Mouse (Mus musculus) kidney, adult 2 months (tissue): ENCODE measurements around the gene Gna15. TPM values are rescaled to one million over a fixed set of nuclear protein-coding genes. Genes with fewer than 3 reads are reported as not detected.

Source experiments
- DNase-seq: peaks from one replicate; pipeline ENCODE4 v3.0.0; 2021
- H3K27ac ChIP-seq: fragments of 200-500 bp; 2 replicates; pipeline ENCODE4 v1.5.1; 2012; ENCODE audit warnings: low read depth, low read length, control low read depth, inconsistent platforms; ENCODE audit not compliant: insufficient read depth
- H3K27me3 ChIP-seq: fragments of 200-500 bp; replicated peaks from 2 replicates; pipeline ENCODE4 v1.6.1; 2012; ENCODE audit warnings: mild to moderate bottlenecking, moderate library complexity, low read length, inconsistent platforms; ENCODE audit not compliant: control insufficient read depth, insufficient read depth
- H3K36me3 ChIP-seq: fragments of 200-500 bp; 2 replicates; pipeline ENCODE4 v1.6.1; 2012; ENCODE audit warnings: mild to moderate bottlenecking, moderate library complexity, low read length, inconsistent platforms; ENCODE audit not compliant: control insufficient read depth, insufficient read depth
- H3K4me1 ChIP-seq: fragments of 200-500 bp; 2 replicates; pipeline ENCODE4 v1.6.1; 2011; ENCODE audit warnings: low read length; ENCODE audit not compliant: control insufficient read depth, insufficient read depth
- H3K4me3 ChIP-seq: fragments of 200-500 bp; 2 replicates; pipeline ENCODE4 v1.5.1; 2011; ENCODE audit warnings: mild to moderate bottlenecking, low read depth, low read length, control low read depth; ENCODE audit not compliant: insufficient read depth
- CTCF ChIP-seq: fragments of 200-500 bp; conservative IDR thresholded peaks from 2 replicates; pipeline ENCODE4 v1.5.1; 2011; ENCODE audit warnings: low read depth, mild to moderate bottlenecking, control low read depth, low read length, moderate library complexity, mixed read lengths; ENCODE audit not compliant: insufficient read depth, insufficient read length
- POLR2A ChIP-seq: fragments of 200-500 bp; IDR thresholded peaks from one replicate; pipeline ENCODE4 v1.6.1; 2011; ENCODE audit warnings: low read depth, low read length, control low read depth
- WGBS: fragments of 180-500 bp; shearing (Covaris S2); methylation state at CpG from one replicate; pipeline ENCODE4 v1.1.7; 2018; 5-methylcytosine and 5-hydroxymethylcytosine counted together
- polyA plus RNA-seq: library from polyadenylated mRNA; depleted of rRNA; stranded (reverse); fragments of >200 nt; gene quantifications from 2 replicates; pipeline ENCODE4 v1.2.3, GENCODE M21; 2012

Gene Gna15
- polyA plus RNA-seq, 1 experiment: 2.1 TPM

DNA sequence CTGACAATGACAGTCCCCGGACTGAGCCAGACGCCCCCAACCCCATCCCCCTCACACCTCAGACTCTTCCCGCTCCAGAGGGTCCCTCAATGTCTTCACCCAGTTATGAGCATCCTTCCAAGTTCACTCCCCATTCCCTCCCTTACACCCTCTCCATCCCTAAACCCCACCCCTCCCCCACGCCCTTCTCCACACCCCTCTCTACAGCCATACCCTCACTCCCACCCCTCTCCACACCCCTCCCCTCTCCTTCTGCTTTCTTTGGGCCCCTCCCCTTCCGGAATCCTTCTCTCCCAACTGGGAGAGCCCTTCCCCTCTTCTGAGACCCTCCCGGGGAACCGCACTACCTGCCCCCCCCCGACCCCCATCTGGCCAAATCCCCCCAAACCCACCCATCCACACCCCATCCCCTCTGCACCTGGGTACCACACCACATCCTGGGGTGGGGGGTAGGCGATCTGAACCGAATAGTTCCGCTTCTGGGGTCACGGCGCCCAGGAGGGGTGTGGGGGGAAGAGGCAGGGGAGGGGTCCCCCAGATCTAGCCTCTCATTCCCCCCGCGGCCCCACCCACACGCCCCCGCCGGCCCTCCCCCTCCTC is 51.5 kb downstream of the Gna15 start:
- 2% methylated on average over 18 of the region's 18 CpGs for WGBS
- TF ChIP-seq CTCF (no peak), POLR2A (no peak)
- no peak for DNase-seq
- H3K27me3 ChIP-seq: no peaks in the 10 kb centered on the region
- no peak overlapping the region for H3K4me3 ChIP-seq
- no peaks in the 10 kb centered on the region for H3K4me1 ChIP-seq
- H3K27ac ChIP-seq: no peak overlapping the region
- no peaks in the 10 kb centered on the region for H3K36me3 ChIP-seq

DNA sequence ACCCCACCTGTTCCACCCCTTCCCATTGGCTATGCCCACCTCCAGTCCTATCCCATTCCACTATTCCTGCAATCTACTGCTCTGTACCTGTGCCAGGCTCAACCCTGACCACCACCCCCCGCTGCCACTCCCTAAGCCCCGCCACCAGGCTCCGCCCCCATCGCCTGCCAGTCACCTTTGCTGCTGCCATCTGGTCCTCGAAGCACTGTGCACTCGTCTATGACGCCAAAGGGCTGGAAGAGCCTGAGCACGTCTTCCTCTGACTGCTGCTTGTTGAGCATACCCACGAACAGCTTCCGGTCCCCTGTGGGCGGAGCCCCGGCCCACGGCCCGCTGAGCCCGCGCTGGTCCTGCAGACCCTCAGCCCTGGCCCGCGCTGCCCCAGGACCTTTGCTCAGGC is 53.6 kb downstream of the Gna15 start:
- H3K4me3 ChIP-seq: no peak overlapping the region
- H3K36me3 ChIP-seq: no peaks in the 10 kb centered on the region
- no peaks in the 10 kb centered on the region for H3K4me1 ChIP-seq
- no peak for DNase-seq
- 41% methylated on average over 18 of the region's 18 CpGs for WGBS
- TF ChIP-seq POLR2A (no peak), CTCF (no peak)
- no peak overlapping the region for H3K27ac ChIP-seq
- H3K27me3 ChIP-seq: no peaks in the 10 kb centered on the region

DNA sequence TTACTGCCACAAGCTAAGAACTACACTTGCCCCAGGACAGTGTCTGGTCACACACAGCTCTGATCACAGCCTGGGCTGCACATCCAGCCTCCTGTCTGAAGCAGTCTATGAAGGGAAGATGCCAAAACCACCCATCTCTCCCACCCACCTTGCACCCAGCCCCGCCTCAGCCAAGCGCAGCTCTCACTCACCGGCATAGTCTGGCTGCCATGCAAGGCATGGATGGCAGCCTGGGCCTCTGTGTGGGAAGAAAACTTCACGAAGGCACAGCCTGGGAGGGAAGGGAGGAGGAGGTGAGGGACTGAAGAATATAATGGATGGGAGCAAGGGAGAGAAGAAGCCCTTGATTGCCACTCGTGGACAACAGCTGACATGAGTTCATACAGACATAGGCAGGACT is 54.8 kb downstream of the Gna15 start:
- 73% methylated on average over 5 of the region's 5 CpGs for WGBS
- H3K27ac ChIP-seq: no peak overlapping the region
- no peak for DNase-seq
- H3K36me3 ChIP-seq: no peaks in the 10 kb centered on the region
- no peaks in the 10 kb centered on the region for H3K4me1 ChIP-seq
- TF ChIP-seq CTCF: no peak
- no peak for TF ChIP-seq POLR2A
- H3K4me3 ChIP-seq: no peak overlapping the region
- H3K27me3 ChIP-seq: no peaks in the 10 kb centered on the region

DNA sequence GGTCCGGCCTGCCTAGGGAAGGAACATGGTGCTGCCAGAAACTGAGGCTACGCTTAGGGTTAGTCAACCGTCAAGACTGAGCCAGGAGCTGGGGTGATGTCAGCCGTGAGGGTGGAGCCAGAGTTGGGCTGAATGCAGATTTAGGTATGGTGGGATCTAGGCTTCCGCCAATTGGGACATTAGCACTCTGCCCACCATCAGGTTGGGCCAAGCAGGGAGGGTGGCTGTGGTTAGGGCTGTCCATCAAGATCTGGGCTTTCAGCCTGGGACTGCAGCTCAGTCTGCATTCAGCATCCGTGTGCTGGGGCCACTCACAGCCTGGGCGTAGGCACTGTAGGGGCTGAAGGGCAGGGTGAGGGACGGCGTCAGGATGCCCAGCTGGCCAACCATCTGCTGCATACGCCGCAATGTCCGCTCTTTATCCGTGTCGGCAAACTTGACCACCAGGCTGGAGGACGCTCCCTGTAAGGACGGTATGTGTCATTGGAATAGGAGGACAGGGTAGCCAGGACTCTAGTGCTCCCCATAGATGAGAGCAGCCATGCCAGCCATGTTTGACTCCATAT is 56.3 kb downstream of the Gna15 start:
- TF ChIP-seq POLR2A (no peak), CTCF (no peak)
- no peaks in the 10 kb centered on the region for H3K4me1 ChIP-seq
- no peaks in the 10 kb centered on the region for H3K36me3 ChIP-seq
- H3K27ac ChIP-seq: no peak overlapping the region
- no peaks in the 10 kb centered on the region for H3K27me3 ChIP-seq
- WGBS: 83% methylated on average over 16 of the region's 16 CpGs
- no peak overlapping the region for H3K4me3 ChIP-seq
- no peak for DNase-seq

DNA sequence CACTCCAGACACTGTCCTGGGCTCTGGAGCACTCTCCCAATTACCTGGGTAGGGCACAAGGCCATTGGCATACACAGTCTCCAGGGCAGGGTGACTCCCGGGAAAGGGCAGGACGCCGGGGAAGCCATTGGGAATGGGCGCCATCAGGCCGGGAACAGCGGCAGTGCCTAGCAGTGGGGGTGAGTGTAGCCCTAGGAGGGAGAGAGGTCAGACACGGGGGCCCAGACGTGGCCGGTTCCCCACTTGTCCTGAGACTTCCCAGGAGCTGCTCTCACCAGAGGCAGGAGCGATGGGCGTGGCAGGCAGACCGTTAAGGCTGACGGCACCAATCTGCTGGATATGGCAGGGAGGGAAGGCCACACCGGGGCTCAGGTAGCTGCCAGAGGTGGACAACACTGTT is 57.1 kb downstream of the Gna15 start:
- Histone ChIP-seq H3K36me3 (no peaks in the 10 kb centered on the region), H3K4me1 (no peaks in the 10 kb centered on the region), H3K27me3 (no peaks in the 10 kb centered on the region), H3K27ac (no peak overlapping the region), H3K4me3 (no peak overlapping the region)
- no peak for TF ChIP-seq POLR2A
- no peak for TF ChIP-seq CTCF
- no peak for DNase-seq
- WGBS: 54% methylated on average over 14 of the region's 14 CpGs

DNA sequence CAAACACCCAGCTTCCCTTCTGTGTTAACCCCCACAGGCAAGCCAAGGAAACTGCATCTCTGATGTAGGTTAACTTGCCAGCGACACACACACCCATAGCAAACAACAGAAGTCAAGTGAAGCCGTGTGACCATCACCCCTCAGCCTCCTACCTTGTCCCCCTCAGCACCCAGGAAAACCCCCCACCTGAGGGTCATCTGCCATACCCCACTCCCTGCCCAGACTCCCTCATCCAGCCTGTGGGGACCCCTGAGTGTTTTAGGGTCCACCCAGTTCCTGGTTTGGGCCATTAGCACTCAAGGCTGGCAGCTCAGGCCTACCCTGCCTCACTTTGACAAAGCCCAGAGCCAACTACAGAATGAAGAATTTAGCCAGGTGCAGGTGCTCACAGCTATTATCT is 58.0 kb downstream of the Gna15 start:
- no peak for DNase-seq
- no peak overlapping the region for H3K27ac ChIP-seq
- WGBS: 85% methylated on average over 2 of the region's 2 CpGs

DNA sequence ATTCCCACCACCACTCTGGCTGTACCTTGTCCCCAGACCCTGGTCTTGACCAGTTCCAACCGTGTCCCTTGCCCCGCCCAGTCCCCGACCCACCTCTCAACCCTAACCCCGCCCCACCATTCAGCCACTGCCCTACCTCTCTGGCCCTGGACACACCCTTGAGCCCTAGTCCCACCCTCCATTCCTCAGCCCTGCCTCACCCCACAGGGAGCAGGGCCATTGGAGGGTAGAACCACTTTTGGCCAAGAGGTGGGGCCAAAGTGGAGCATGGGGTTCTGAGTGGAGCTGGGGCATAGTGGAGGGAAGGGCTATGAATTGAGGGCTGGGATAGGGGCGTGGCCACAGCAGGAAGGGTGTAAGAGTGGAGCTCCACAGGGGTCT is 58.8 kb downstream of the Gna15 start:
- 8% methylated on average over 5 of the region's 5 CpGs for WGBS
- no peak for TF ChIP-seq POLR2A
- TF ChIP-seq CTCF: no peak
- Histone ChIP-seq H3K27me3 (no peaks in the 10 kb centered on the region), H3K36me3 (no peaks in the 10 kb centered on the region), H3K4me3 (no peak overlapping the region), H3K4me1 (no peaks in the 10 kb centered on the region), H3K27ac (no peak overlapping the region)
- DNase-seq: no peak

More for the DNA sequence above, 58.0 kb downstream of the Gna15 start:
- Histone ChIP-seq H3K36me3 (no peaks in the 10 kb centered on the region), H3K4me3 (no peak overlapping the region), H3K4me1 (no peaks in the 10 kb centered on the region), H3K27me3 (no peaks in the 10 kb centered on the region)
- TF ChIP-seq POLR2A: no peak
- no peak for TF ChIP-seq CTCF
